Mouse (Mus musculus): Measurements from ENCODE around the gene Tubb3.
"Not testable (repeated sequence)": the region's sequence is repeated elsewhere in the genome, so short reads cannot be mapped to it uniquely, and the experiment has no call there.

GRCm38 (mm10) chr8:123451747-123452146, 40.5 kb downstream of the Tubb3 start:
- not testable (repeated sequence) for TF ChIP-seq POLR2A (IDR thresholded peaks at IDR 0.05; ENCODE audit: borderline replicate concordance, low read depth, low read length); CTCF (IDR thresholded peaks at IDR 0.05; ENCODE audit: low read depth, low read length)
